Mouse (Mus musculus) olfactory bulb, adult 2 months (tissue): ENCODE measurements around the gene Nt5dc1.

Experiments used
- CTCF ChIP-seq: fragments of 200-500 bp; IDR thresholded peaks from 2 replicates; pipeline ENCODE4 v1.5.1; 2012; ENCODE audit warnings: low read depth, mild to moderate bottlenecking, low read length, moderate library complexity; ENCODE audit not compliant: insufficient read depth
- POLR2A ChIP-seq: fragments of 200-500 bp; IDR thresholded peaks from 2 replicates; pipeline ENCODE4 v1.6.1; 2012; ENCODE audit warnings: mild to moderate bottlenecking, low read depth, low read length, moderate library complexity; ENCODE audit not compliant: insufficient read depth

GRCm38 (mm10) chr10:34326701-34327100 lies 91.7 kb downstream of the Nt5dc1 start:
- TF ChIP-seq CTCF (no peak), POLR2A (no peak)
